Mouse (Mus musculus): ENCODE measurements around the gene Taok3. TPM values are rescaled to one million over a fixed set of nuclear protein-coding genes. Genes with fewer than 3 reads are reported as not detected.

Gene Taok3
- polyA plus RNA-seq, 1 experiment, result 11.1 TPM

DNA sequence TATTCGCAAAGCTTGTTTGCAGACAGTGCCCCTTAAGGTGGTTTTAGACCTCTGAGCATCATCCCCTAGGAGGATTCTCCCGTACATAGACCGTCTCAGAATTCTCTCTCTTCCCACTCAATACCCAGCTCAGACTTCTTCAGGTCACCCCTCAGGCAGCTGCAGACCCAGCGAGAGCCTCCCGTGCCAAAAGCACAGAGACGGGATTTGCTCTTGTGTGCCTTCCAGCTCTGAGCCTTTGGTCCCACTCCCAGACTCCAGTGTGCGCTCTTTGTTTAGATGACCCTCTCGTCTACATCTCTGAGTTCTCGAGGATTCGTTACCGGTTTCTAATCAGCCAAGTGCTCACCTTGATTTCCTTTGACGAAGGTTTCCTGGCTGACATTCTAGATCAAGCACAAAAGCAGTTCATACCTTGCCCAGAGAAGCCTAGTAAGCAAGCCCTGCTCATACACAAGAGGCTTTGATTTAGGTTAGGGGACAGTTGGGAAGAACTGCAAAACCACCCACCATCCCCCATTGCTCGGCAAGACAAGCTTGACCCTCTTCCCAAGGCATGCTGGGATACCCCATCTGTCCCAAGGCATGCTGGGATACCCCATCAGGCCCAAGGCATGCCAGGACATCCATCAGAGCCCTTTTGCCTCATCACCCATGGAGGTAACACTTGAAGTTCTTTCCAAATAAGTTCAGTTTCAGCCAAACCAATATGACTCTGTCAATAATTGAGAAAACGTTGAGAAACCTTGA, 48.6 kb downstream of the Taok3 start:
- Histone ChIP-seq H3K4me1 (ENCODE audit: control insufficient read depth, insufficient read depth, low read length) (no peaks in the 10 kb centered on the region), H3K27ac (ENCODE audit: insufficient read depth, low read depth, low read length) (no peak overlapping the region), H3K4me3 (ENCODE audit: insufficient read depth, low read depth, low read length) (no peak overlapping the region), H3K27me3 (replicated peaks; ENCODE audit: control insufficient read depth, insufficient read depth, low read length) (no peaks in the 10 kb centered on the region), H3K36me3 (ENCODE audit: control insufficient read depth, insufficient read depth, low read length) (no peaks in the 10 kb centered on the region)
- 92% methylated on average over 14 of the region's 14 CpGs for WGBS
- DNase-seq, result no peak
- no peak for TF ChIP-seq CTCF (conservative IDR thresholded peaks at IDR 0.05; ENCODE audit: insufficient read depth, insufficient read length, low read depth, low read length)
- no peak for TF ChIP-seq POLR2A (IDR thresholded peaks at IDR 0.05; ENCODE audit: low read depth, low read length)

DNA sequence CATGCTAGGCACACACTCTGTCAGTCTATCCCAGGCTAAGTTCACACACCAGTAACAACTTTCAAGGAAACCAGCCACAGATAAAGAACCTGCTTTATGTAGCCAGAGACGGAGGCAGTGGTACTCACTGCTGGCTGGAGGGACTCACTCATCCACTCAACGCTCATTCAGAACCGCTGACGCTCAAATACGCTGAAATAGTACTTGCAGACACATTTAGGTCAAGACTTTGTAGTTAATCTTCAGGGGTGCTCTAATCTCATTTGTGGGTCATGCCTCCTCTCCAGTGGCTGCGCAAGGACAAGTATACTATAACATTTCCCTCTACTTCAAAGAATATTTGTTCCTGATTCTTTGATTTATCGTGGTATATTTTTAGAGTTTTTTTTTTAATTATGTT, 54.1 kb downstream of the Taok3 start:
- no peaks in the 10 kb centered on the region for H3K4me1 ChIP-seq (ENCODE audit: control insufficient read depth, insufficient read depth, low read length)
- no peaks in the 10 kb centered on the region for H3K36me3 ChIP-seq (ENCODE audit: control insufficient read depth, insufficient read depth, low read length)
- no peak overlapping the region for H3K4me3 ChIP-seq (ENCODE audit: insufficient read depth, low read depth, low read length)
- no peaks in the 10 kb centered on the region for H3K27me3 ChIP-seq (replicated peaks; ENCODE audit: control insufficient read depth, insufficient read depth, low read length)
- WGBS, result 93% methylated on average over 7 of the region's 7 CpGs
- TF ChIP-seq POLR2A (IDR thresholded peaks at IDR 0.05; ENCODE audit: low read depth, low read length), result no peak
- TF ChIP-seq CTCF (conservative IDR thresholded peaks at IDR 0.05; ENCODE audit: insufficient read depth, insufficient read length, low read depth, low read length), result no peak
- no peak overlapping the region for H3K27ac ChIP-seq (ENCODE audit: insufficient read depth, low read depth, low read length)
- DNase-seq, result no peak

DNA sequence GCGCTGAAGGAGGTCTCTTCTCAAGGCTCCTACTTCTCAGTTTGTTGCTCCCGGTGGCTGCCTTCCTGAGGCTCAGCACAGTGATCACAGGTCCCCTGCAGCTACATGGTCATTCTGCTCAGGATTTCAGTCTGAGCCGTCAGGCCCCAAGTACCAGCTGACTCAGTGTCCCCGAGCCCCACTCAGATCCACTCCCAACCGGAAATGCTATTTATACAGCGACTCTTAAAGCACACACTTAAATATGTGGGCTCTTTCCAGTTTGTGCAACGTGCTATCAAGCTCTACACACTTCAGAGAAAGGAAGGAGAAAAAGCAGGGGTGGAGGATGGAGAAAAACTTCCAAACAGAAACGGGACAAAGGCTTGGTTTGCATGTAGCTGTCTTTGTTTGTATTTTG, 56.0 kb downstream of the Taok3 start:
- no peak overlapping the region for H3K4me3 ChIP-seq (ENCODE audit: insufficient read depth, low read depth, low read length)
- no peaks in the 10 kb centered on the region for H3K36me3 ChIP-seq (ENCODE audit: control insufficient read depth, insufficient read depth, low read length)
- no peak overlapping the region for H3K27ac ChIP-seq (ENCODE audit: insufficient read depth, low read depth, low read length)
- 78% methylated on average over 8 of the region's 8 CpGs for WGBS
- TF ChIP-seq CTCF (conservative IDR thresholded peaks at IDR 0.05; ENCODE audit: insufficient read depth, insufficient read length, low read depth, low read length) (no peak), POLR2A (IDR thresholded peaks at IDR 0.05; ENCODE audit: low read depth, low read length) (no peak)
- H3K27me3 ChIP-seq (replicated peaks; ENCODE audit: control insufficient read depth, insufficient read depth, low read length), result no peaks in the 10 kb centered on the region
- DNase-seq, result no peak
- H3K4me1 ChIP-seq (ENCODE audit: control insufficient read depth, insufficient read depth, low read length), result no peaks in the 10 kb centered on the region

DNA sequence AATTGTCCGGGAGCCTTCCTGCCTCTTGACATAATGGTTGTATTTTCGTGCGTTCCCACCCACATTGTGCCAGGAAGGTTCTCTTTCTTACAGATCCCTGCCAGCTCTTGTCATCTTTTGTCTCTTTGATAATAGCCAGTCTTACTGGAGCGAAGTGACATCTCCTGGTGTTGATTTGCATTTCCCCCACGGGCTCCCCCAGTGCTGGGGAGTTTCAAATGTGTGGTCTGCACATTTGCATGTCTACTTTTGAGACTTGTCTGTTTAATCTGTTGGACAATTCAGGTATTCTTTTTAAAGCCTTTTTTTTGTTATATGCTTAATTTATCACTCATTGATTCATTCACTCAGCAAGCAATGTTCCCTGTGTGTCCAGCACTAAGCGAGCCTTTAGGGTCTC, 58.1 kb downstream of the Taok3 start:
- Histone ChIP-seq H3K36me3 (ENCODE audit: control insufficient read depth, insufficient read depth, low read length) (no peaks in the 10 kb centered on the region), H3K27ac (ENCODE audit: insufficient read depth, low read depth, low read length) (no peak overlapping the region), H3K27me3 (replicated peaks; ENCODE audit: control insufficient read depth, insufficient read depth, low read length) (no peaks in the 10 kb centered on the region), H3K4me1 (ENCODE audit: control insufficient read depth, insufficient read depth, low read length) (no peaks in the 10 kb centered on the region), H3K4me3 (ENCODE audit: insufficient read depth, low read depth, low read length) (no peak overlapping the region)
- DNase-seq, result no peak
- TF ChIP-seq CTCF (conservative IDR thresholded peaks at IDR 0.05; ENCODE audit: insufficient read depth, insufficient read length, low read depth, low read length) (no peak), POLR2A (IDR thresholded peaks at IDR 0.05; ENCODE audit: low read depth, low read length) (no peak)
- 72% methylated on average over 6 of the region's 6 CpGs for WGBS

DNA sequence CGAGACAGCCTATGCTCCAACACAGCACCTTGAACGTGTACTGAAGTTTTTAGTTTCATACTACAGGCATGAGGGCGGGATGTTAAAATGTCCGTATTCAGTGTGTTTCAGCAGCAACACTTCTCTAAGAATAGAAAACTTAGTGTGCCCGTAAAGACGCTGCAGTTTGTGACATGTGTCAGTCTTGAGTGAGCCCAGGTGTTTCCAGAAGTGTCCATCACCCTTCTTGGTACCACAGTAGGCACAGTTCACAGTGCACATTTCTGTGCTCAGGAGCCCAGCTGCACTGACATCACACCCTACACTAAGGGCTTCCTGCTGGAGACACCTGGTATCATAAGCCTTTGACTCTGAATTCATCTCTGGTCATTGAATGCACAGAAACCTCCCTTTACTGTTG, 58.6 kb downstream of the Taok3 start:
- Histone ChIP-seq H3K4me1 (ENCODE audit: control insufficient read depth, insufficient read depth, low read length) (no peaks in the 10 kb centered on the region), H3K4me3 (ENCODE audit: insufficient read depth, low read depth, low read length) (no peak overlapping the region), H3K27ac (ENCODE audit: insufficient read depth, low read depth, low read length) (no peak overlapping the region), H3K27me3 (replicated peaks; ENCODE audit: control insufficient read depth, insufficient read depth, low read length) (no peaks in the 10 kb centered on the region), H3K36me3 (ENCODE audit: control insufficient read depth, insufficient read depth, low read length) (no peaks in the 10 kb centered on the region)
- WGBS, result 64% methylated on average over 6 of the region's 6 CpGs
- no peak for TF ChIP-seq POLR2A (IDR thresholded peaks at IDR 0.05; ENCODE audit: low read depth, low read length)
- TF ChIP-seq CTCF (conservative IDR thresholded peaks at IDR 0.05; ENCODE audit: insufficient read depth, insufficient read length, low read depth, low read length), result no peak
- no peak for DNase-seq

DNA sequence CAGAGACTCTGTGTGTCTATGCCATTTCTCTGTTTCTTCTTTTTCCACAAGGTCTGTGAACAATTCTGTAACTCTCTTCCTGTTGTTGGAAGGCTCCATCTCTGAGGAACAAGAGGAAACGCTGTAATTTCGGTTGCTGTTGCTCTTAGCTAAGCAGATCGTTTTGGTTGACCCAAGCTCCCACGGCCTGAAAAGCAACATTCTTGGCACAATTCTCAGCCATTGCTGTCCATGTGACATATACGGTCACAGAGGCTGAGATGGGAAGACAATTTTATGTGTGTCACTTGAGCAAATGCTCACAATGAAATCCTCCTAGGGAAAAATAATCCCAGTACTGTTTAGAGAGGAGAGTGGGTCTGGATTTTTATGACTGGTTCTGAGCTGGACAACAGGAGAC, 62.0 kb downstream of the Taok3 start:
- 28% methylated on average over 5 of the region's 5 CpGs for WGBS

DNA sequence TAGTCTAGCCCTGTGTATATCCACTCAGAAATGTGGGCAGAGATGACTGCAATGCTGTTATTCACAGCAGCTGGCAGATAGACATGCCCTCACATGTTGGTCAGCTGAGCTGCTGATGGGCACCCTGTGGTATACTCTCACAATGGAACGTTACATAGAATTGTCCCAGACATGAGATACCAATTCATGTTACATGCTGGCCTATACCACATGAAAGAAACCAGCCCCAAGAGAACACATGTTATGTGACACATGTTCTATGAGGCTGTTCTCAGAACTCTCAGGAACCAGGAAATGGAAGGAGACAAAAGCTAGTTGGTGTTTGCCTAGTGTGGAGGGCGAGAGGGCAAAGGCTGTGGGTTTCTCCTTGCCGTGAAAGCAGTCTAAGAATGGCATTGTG, 62.5 kb downstream of the Taok3 start:
- no peaks in the 10 kb centered on the region for H3K27me3 ChIP-seq (replicated peaks; ENCODE audit: control insufficient read depth, insufficient read depth, low read length)
- 68% methylated on average over 3 of the region's 3 CpGs for WGBS
- peaks cover 3% of the 10 kb centered on the region for H3K36me3 ChIP-seq (ENCODE audit: control insufficient read depth, insufficient read depth, low read length)
- H3K4me1 ChIP-seq (ENCODE audit: control insufficient read depth, insufficient read depth, low read length), result no peaks in the 10 kb centered on the region
- no peak overlapping the region for H3K4me3 ChIP-seq (ENCODE audit: insufficient read depth, low read depth, low read length)
- TF ChIP-seq CTCF (conservative IDR thresholded peaks at IDR 0.05; ENCODE audit: insufficient read depth, insufficient read length, low read depth, low read length) (no peak), POLR2A (IDR thresholded peaks at IDR 0.05; ENCODE audit: low read depth, low read length) (no peak)
- H3K27ac ChIP-seq (ENCODE audit: insufficient read depth, low read depth, low read length), result no peak overlapping the region
- no peak for DNase-seq

More for the DNA sequence above, 62.0 kb downstream of the Taok3 start:
- TF ChIP-seq CTCF (conservative IDR thresholded peaks at IDR 0.05; ENCODE audit: insufficient read depth, insufficient read length, low read depth, low read length) (no peak), POLR2A (IDR thresholded peaks at IDR 0.05; ENCODE audit: low read depth, low read length) (no peak)
- Histone ChIP-seq H3K4me1 (ENCODE audit: control insufficient read depth, insufficient read depth, low read length) (no peaks in the 10 kb centered on the region), H3K27ac (ENCODE audit: insufficient read depth, low read depth, low read length) (peak overlapping the region; percentile 16; the same call in 1 of the 2 replicates), H3K27me3 (replicated peaks; ENCODE audit: control insufficient read depth, insufficient read depth, low read length) (no peaks in the 10 kb centered on the region), H3K36me3 (ENCODE audit: control insufficient read depth, insufficient read depth, low read length) (peaks cover 3% of the 10 kb centered on the region), H3K4me3 (ENCODE audit: insufficient read depth, low read depth, low read length) (no peak overlapping the region)
- DNase-seq, result peak; percentile 46

Data from kidney, adult 2 months (tissue).